Mouse (Mus musculus): ENCODE measurements around the gene Tank.

Gene Tank

DNA sequence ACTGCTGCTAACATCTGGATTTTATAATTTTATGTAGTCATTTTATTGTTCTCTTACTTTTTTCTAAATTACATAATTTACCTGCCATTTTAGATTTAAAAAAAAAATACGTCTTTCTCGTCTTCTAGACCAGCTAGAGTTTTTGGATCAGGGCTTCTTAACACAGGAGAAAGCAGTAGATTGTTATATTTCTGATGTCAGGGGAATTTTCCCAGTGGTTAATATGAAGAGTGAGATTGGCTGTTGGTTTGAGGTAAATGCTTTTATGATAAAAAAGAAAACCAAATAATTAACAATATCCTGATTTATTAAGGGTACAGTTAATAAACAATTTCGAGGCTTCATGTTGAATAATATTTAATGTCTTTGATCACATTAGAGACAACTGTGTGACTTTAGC is 1.7 kb downstream of the Tank start:
- no peak for DNase-seq (ENCODE audit: low spot score)

DNA sequence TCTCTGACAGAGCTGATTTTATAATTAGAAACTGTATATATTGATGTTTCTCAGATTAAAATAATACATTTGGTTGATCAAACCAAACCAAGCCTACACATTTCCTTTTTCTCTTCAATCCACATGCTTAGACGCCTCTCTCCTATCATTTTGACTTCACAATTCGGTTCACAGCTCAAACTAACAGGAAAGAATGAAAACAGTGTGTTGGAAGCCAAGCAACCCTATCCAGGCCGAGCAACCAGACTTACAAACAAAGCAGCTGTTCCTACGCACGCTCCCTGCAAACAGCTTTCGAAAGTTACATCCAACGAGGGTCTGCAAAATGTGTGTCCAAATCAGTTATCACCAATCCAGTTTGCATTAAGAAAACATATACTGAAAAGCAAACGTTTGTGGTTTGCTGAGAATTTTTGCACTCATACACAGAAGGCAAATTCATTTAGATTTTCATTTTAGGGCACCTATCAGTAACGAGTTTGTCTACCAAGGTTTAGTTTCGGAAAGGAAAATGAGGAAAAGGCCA is 2.2 kb downstream of the Tank start:
- DNase-seq (ENCODE audit: low spot score) = no peak

- DNase-seq (ENCODE audit: low spot score) = no peak
Measured at GRCm38 (mm10) chr2:61582578-61583315, 4.4 kb downstream of the Tank start.

- DNase-seq (ENCODE audit: low spot score) = no peak
Measured at GRCm38 (mm10) chr2:61585447-61585846, 7.1 kb downstream of the Tank start.

GRCm38 (mm10) chr2:61586166-61586565 is 7.8 kb downstream of the Tank start:
- no peak for DNase-seq (ENCODE audit: low spot score)

- DNase-seq (ENCODE audit: low spot score) = no peak
Measured at GRCm38 (mm10) chr2:61590751-61591150, 12.4 kb downstream of the Tank start.

GRCm38 (mm10) chr2:61592095-61592494 is 13.7 kb downstream of the Tank start:
- DNase-seq (ENCODE audit: low spot score) = no peak

GRCm38 (mm10) chr2:61592699-61593029 is 14.3 kb downstream of the Tank start:
- DNase-seq (ENCODE audit: low spot score) = no peak

DNA sequence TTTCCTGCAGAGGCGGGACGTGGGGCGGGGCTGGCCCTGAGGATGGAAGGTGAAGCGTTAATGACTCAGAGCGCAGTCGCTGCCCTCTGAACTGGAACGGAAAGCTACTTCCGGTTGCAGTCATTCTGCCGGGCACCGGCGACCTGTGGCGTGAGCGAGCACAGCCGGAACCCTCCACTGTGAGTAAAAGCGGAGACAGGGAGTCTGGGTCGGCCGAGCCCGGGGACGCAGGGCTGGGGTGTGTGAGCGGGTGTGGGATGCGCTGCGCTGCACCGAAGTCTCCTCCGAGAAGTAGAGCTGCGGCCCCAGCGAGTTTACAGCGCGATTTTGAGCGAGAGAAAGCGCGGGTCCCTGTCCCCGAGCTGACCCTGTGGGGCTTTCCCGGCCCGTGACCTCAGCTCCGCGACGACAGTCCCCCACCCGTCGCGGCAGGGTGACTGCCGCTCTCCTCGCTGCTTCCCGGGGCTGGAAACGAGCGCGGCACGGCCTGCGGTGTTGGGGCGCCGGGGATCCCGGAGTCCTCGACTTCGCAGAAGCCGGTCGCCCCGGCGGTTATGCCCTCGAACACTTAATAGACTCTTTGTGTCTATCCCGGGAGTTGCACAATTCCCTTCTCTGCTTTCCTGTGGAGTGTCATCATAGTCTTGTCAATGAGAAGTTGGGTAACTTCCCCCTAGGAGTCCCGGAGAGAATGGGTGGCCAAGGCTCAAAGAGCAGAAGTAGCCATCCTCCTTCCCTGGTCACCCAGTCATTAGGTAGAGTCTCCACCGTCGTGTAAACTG is 14.8 kb downstream of the Tank start:
- peak; percentile 57 for DNase-seq (ENCODE audit: low spot score)

- no peak for DNase-seq (ENCODE audit: low spot score)
Measured at GRCm38 (mm10) chr2:61593871-61594304, 15.5 kb downstream of the Tank start.

- no peak for DNase-seq (ENCODE audit: low spot score)
Measured at GRCm38 (mm10) chr2:61599730-61600129, 21.3 kb downstream of the Tank start.

DNA sequence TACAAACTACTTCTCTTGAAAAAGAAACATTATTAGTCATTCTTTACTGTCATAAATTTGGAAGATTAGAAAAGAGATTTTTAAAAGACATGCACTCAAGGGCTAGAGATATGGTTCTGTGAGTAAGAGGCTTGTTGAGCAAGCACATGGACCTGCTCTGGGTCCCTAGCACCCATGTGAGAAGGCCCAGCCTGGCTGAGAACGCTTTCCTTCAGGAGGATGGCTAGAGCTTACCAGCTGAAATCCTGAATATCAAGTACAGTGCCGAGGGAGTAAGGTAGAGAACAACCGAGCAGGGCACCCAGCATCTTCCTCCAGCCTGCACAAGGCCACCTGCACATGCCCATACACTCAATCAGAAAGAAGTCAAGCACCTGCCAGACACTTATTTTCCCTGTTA is 25.1 kb downstream of the Tank start:
- no peak for DNase-seq (ENCODE audit: low spot score)

GRCm38 (mm10) chr2:61606942-61607341 is 28.6 kb downstream of the Tank start:
- DNase-seq (ENCODE audit: low spot score) = no peak

DNA sequence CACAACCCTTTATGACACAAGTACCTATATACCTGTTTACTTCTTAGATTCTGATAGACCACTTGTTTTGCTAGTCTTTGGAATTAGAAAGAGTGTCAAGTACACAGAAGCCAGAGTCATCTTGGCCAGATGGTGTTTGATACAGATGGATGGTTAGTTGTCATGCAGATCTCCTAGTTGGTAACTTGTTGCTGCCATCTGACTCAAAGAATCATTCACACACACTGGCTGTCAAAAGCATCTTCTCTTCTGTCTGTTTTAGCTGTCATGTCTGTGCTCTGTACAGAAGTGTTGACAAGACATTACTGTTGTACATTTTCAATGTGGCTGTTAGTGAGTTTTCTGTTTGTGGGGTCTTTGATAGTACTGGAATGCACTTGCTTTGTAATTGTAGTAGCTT is 45.6 kb downstream of the Tank start:
- DNase-seq (ENCODE audit: low spot score) = peak; percentile 22

DNA sequence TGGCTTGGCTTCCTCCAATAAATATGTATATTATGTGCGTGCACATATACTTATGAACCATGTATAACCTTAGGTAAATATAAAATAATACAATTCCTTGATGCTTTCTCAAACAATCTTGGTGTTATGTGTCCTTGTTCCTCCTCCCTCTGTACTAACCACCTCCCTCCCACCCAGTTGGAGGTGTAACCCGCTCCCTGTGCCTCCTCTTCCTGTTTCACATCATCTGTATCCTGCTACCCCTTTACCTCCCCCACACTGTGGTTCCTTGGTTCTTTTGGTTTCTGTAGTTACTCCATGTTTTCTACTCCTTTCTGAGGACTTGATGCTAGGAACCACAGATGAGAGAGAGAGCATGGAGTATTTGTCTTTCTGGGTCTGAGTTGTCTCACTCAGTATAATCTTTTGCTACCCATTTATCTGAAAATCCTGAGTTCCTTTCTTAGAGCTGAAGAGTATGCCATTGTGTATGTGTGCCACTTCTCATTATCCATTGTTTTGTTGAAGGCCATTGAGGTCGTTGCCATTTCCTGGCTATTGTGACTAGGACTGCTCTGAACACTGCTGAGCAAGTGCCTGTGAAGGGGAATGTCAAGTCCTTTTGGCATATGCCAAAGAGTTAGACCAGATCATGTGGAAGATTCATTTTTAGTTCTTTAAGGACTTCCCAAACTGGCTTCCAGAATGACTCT is 52.6 kb downstream of the Tank start:
- DNase-seq (ENCODE audit: low spot score) = no peak

- DNase-seq (ENCODE audit: low spot score) = no peak
Measured at GRCm38 (mm10) chr2:61635099-61635498, 56.7 kb downstream of the Tank start.

DNA sequence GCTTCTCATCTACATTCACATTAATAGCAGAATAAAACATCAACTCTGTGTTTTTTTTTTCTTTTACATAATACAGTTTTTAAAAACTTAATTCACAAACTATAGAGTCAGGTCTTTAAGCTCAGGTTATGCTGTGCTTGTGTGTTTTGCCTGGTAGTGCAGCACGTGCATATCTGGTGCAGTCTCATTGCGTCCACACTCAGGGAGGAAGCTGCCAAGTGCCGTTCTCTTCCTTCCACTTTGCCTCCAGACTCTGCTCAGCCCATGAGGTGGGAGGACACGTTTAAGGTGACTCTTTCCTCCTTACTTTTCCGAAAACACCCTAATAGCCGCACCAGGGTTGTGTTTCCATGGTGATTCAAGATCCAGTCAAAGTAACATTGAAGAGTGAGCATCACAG is 59.8 kb downstream of the Tank start:
- DNase-seq (ENCODE audit: low spot score) = no peak

GRCm38 (mm10) chr2:61642452-61643368 is 64.3 kb downstream of the Tank start:
- peak; percentile 72 for DNase-seq (ENCODE audit: low spot score)

DNA sequence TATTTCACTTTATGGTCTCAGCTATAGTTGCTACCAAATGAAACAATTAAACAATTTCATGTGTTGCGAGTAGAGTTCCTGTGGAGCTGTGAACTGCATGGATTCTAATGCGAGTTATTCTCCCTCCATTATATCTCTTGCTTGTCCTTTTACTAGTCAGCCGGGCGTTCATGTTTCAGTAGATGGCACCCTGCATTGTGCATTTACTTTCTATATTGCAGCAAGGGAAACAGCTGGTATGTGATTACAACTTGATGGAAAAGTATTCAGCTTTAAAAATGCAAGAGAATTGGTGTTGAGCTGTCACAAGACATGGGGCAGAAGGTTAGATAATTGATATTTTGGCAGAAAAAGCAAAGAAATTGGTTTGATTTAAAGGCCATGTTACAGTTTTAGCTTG is 72.8 kb downstream of the Tank start:
- DNase-seq (ENCODE audit: low spot score) = no peak

GRCm38 (mm10) chr2:61651640-61652039 is 73.3 kb downstream of the Tank start:
- DNase-seq (ENCODE audit: low spot score) = no peak

- DNase-seq (ENCODE audit: low spot score) = no peak
Measured at GRCm38 (mm10) chr2:61655046-61655381, 76.6 kb downstream of the Tank start.
